Mouse (Mus musculus): Measurements from ENCODE around the gene Mettl5. TPM values are rescaled to one million over a fixed set of nuclear protein-coding genes. Genes with fewer than 3 reads are reported as not detected.

Mettl5 gene
- polyA plus RNA-seq, 1 experiment from 2014 or later, result 40.8 TPM

GRCm38 (mm10) chr2:69851427-69852058 lies 33.9 kb downstream of the Mettl5 start:
- H3K27ac ChIP-seq, result no peak overlapping the region
- no peaks in the 10 kb centered on the region for H3K36me3 ChIP-seq
- DNase-seq (peak; percentile 47), ATAC-seq (ENCODE audit: low read depth) (peak; percentile 86)
- no peak overlapping the region for H3K4me3 ChIP-seq (replicated peaks)
- H3K27me3 ChIP-seq, result no peaks in the 10 kb centered on the region
- H3K9me3 ChIP-seq (replicated peaks), result no peaks in the 10 kb centered on the region
- no peak overlapping the region for H3K4me2 ChIP-seq
- no peak overlapping the region for H3K9ac ChIP-seq
- peaks cover 28% of the 10 kb centered on the region for H3K4me1 ChIP-seq (replicated peaks)
- 44% methylated on average over 2 of the region's 2 CpGs for WGBS (ENCODE audit: insufficient replicate concordance)

- Histone ChIP-seq H3K27ac (no peak overlapping the region), H3K4me1 (replicated peaks) (peaks cover 10% of the 10 kb centered on the region), H3K9me3 (replicated peaks) (no peaks in the 10 kb centered on the region), H3K4me3 (replicated peaks) (no peak overlapping the region), H3K36me3 (no peaks in the 10 kb centered on the region), H3K4me2 (no peak overlapping the region), H3K9ac (no peak overlapping the region), H3K27me3 (no peaks in the 10 kb centered on the region)
- 67% methylated on average over 6 of the region's 6 CpGs for WGBS (ENCODE audit: insufficient replicate concordance)
- ATAC-seq (ENCODE audit: low read depth) (no peak), DNase-seq (no peak)
These were observed 36.2 kb downstream of the Mettl5 start for GRCm38 (mm10) chr2:69849215-69849614.

- no peak overlapping the region for H3K4me3 ChIP-seq (replicated peaks)
- 48% methylated on average over 6 of the region's 6 CpGs for WGBS (ENCODE audit: insufficient replicate concordance)
- H3K9me3 ChIP-seq (replicated peaks), result no peaks in the 10 kb centered on the region
- H3K36me3 ChIP-seq, result peaks cover 17% of the 10 kb centered on the region
- no peak overlapping the region for H3K4me2 ChIP-seq
- no peaks in the 10 kb centered on the region for H3K27me3 ChIP-seq
- no peaks in the 10 kb centered on the region for H3K4me1 ChIP-seq (replicated peaks)
- ATAC-seq (ENCODE audit: low read depth) (no peak), DNase-seq (no peak)
- no peak overlapping the region for H3K9ac ChIP-seq
- H3K27ac ChIP-seq, result no peak overlapping the region
These were observed 45.2 kb downstream of the Mettl5 start for GRCm38 (mm10) chr2:69840261-69840660.

GRCm38 (mm10) chr2:69838707-69839106 lies 46.7 kb downstream of the Mettl5 start:
- Histone ChIP-seq H3K36me3 (peaks cover 29% of the 10 kb centered on the region), H3K9me3 (replicated peaks) (no peaks in the 10 kb centered on the region), H3K4me1 (replicated peaks) (no peaks in the 10 kb centered on the region), H3K27me3 (no peaks in the 10 kb centered on the region), H3K9ac (no peak overlapping the region), H3K27ac (no peak overlapping the region), H3K4me2 (no peak overlapping the region), H3K4me3 (replicated peaks) (no peak overlapping the region)
- ATAC-seq (ENCODE audit: low read depth) (no peak), DNase-seq (no peak)

- peaks cover 36% of the 10 kb centered on the region for H3K36me3 ChIP-seq
- H3K9ac ChIP-seq, result no peak overlapping the region
- no peak overlapping the region for H3K4me2 ChIP-seq
- H3K4me1 ChIP-seq (replicated peaks), result no peaks in the 10 kb centered on the region
- no peaks in the 10 kb centered on the region for H3K27me3 ChIP-seq
- WGBS (ENCODE audit: insufficient replicate concordance), result 49% methylated on average over 3 of the region's 3 CpGs
- ATAC-seq (ENCODE audit: low read depth), result peak; percentile 63; the same call in 1 of the 2 replicates
- no peak overlapping the region for H3K4me3 ChIP-seq (replicated peaks)
- no peaks in the 10 kb centered on the region for H3K9me3 ChIP-seq (replicated peaks)
- DNase-seq, result no peak
- H3K27ac ChIP-seq, result no peak overlapping the region
These were observed 47.4 kb downstream of the Mettl5 start for GRCm38 (mm10) chr2:69837996-69838395.

GRCm38 (mm10) chr2:69837244-69837967 lies 48.0 kb downstream of the Mettl5 start:
- Histone ChIP-seq H3K36me3 (peaks cover 42% of the 10 kb centered on the region), H3K27me3 (no peaks in the 10 kb centered on the region), H3K4me2 (no peak overlapping the region), H3K4me1 (replicated peaks) (no peaks in the 10 kb centered on the region), H3K9me3 (replicated peaks) (no peaks in the 10 kb centered on the region), H3K9ac (no peak overlapping the region), H3K27ac (no peak overlapping the region), H3K4me3 (replicated peaks) (no peak overlapping the region)
- ATAC-seq (ENCODE audit: low read depth) (0 out of 2 replicates have a peak, but pooled peaks have one; percentile 36), DNase-seq (no peak)
- WGBS (ENCODE audit: insufficient replicate concordance), result 72% methylated on average over 7 of the region's 7 CpGs

- Histone ChIP-seq H3K27ac (peak overlapping the region; percentile 8; the same call in 1 of the 2 replicates), H3K4me3 (replicated peaks) (no peak overlapping the region), H3K27me3 (no peaks in the 10 kb centered on the region), H3K36me3 (peaks cover 69% of the 10 kb centered on the region), H3K9ac (no peak overlapping the region), H3K4me1 (replicated peaks) (peaks cover 40% of the 10 kb centered on the region), H3K4me2 (no peak overlapping the region), H3K9me3 (replicated peaks) (no peaks in the 10 kb centered on the region)
- ATAC-seq (ENCODE audit: low read depth) (no peak), DNase-seq (no peak)
- WGBS (ENCODE audit: insufficient replicate concordance), result 70% methylated on average over 8 of the region's 8 CpGs
These were observed 55.3 kb downstream of the Mettl5 start for GRCm38 (mm10) chr2:69830116-69830515.

- Histone ChIP-seq H3K9me3 (replicated peaks) (no peaks in the 10 kb centered on the region), H3K4me3 (replicated peaks) (no peak overlapping the region), H3K4me2 (no peak overlapping the region), H3K36me3 (peaks cover 69% of the 10 kb centered on the region), H3K27me3 (no peaks in the 10 kb centered on the region), H3K27ac (peak overlapping the region; percentile 8; the same call in 1 of the 2 replicates), H3K9ac (no peak overlapping the region), H3K4me1 (replicated peaks) (peaks cover 44% of the 10 kb centered on the region)
- WGBS (ENCODE audit: insufficient replicate concordance), result 30% methylated on average over 2 of the region's 2 CpGs
- ATAC-seq (ENCODE audit: low read depth) (peak; percentile 85), DNase-seq (no peak)
These were observed 55.7 kb downstream of the Mettl5 start for GRCm38 (mm10) chr2:69829680-69830079.

GRCm38 (mm10) chr2:69828031-69828430 lies 57.4 kb downstream of the Mettl5 start:
- no peak for ATAC-seq (ENCODE audit: low read depth)
- Histone ChIP-seq H3K36me3 (peaks cover 63% of the 10 kb centered on the region), H3K27ac (no peak overlapping the region), H3K9me3 (replicated peaks) (no peaks in the 10 kb centered on the region), H3K4me2 (no peak overlapping the region), H3K27me3 (no peaks in the 10 kb centered on the region), H3K9ac (no peak overlapping the region), H3K4me1 (replicated peaks) (peaks cover 56% of the 10 kb centered on the region), H3K4me3 (replicated peaks) (no peak overlapping the region)
- WGBS (ENCODE audit: insufficient replicate concordance), result 58% methylated on average over 7 of the region's 7 CpGs
- no peak for DNase-seq

- H3K36me3 ChIP-seq, result peaks cover 52% of the 10 kb centered on the region
- H3K4me3 ChIP-seq (replicated peaks), result no peak overlapping the region
- H3K4me2 ChIP-seq, result no peak overlapping the region
- no peak for DNase-seq
- H3K27me3 ChIP-seq, result no peaks in the 10 kb centered on the region
- H3K9ac ChIP-seq, result no peak overlapping the region
- ATAC-seq (ENCODE audit: low read depth), result no peak
- WGBS (ENCODE audit: insufficient replicate concordance), result 90% methylated on average over 2 of the region's 2 CpGs
- H3K9me3 ChIP-seq (replicated peaks), result no peaks in the 10 kb centered on the region
- no peak overlapping the region for H3K27ac ChIP-seq
- H3K4me1 ChIP-seq (replicated peaks), result peaks cover 66% of the 10 kb centered on the region
These were observed 59.0 kb downstream of the Mettl5 start for GRCm38 (mm10) chr2:69826380-69826779.

GRCm38 (mm10) chr2:69825898-69826297 lies 59.5 kb downstream of the Mettl5 start:
- Histone ChIP-seq H3K9ac (no peak overlapping the region), H3K36me3 (peaks cover 47% of the 10 kb centered on the region), H3K9me3 (replicated peaks) (no peaks in the 10 kb centered on the region), H3K27me3 (no peaks in the 10 kb centered on the region), H3K27ac (no peak overlapping the region), H3K4me3 (replicated peaks) (no peak overlapping the region), H3K4me2 (no peak overlapping the region), H3K4me1 (replicated peaks) (peaks cover 70% of the 10 kb centered on the region)
- no peak for DNase-seq
- WGBS (ENCODE audit: insufficient replicate concordance), result 87% methylated on average over 10 of the region's 10 CpGs
- ATAC-seq (ENCODE audit: low read depth), result no peak

Measured in liver, embryonic 13.5 days (tissue).